Mouse (Mus musculus) spleen, adult 12 weeks (tissue): ENCODE data around the gene Crebzf.

Experiments used
- DNase-seq: peaks from one replicate; pipeline ENCODE4 v3.0.0; 2022; ENCODE audit warnings: low spot score

Crebzf gene

GRCm38 (mm10) chr7:90476313-90477245, 34.0 kb downstream of the Crebzf start, which contains the start of gene Dlg2:
Dlg2 (plus strand) TSS chr7:90476672.
- no peak for DNase-seq

DNA sequence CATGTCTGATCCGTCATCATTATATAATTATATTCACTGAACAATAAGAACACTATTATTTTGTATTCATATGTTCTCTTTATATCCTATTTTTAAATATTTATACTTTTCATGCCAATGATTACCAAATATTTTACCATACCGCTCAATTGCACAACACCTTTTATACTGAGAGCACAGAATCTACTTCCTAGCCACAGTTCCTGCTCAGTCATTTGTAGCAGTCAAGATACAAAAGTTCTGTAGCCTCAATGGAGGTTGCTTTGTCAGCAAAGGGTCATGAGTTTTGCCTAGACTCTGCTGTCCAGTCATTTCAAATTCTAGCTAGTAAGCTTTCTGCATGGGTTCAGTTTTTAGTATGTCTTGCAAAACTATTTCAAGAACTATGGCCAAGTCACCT, 40.1 kb downstream of the Crebzf start:
- DNase-seq, result no peak
